In the genomic region with DNA sequence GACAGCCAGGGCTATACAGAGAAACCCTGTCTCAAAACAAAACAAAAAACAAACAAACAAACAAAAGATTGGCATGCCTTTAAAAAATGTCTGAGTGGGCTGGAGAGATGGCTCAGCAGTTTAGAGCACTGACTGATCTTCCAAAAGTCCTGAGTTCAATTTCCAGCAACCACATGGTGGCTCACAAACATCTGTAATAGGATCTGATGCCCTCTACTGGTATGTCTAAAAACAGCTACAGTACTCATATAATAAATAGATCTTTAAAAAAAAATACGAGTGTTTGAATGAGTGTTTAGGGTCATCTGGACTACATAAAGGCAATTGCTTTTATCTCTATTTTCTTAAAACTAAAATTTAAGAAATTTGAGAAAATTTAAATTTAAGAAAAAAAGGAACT, we compare ENCODE assay signal across 12 mouse cellular contexts. TPM values are rescaled to one million over a fixed set of nuclear protein-coding genes. Genes with fewer than 3 reads are reported as not detected.
DNase-seq lines count a peak whose midpoint lies in the region; ATAC-seq and TF ChIP-seq lines count a peak whose summit lies in the region.
"Had no signal": no experiment of that assay in that cellular context is flagged by ENCODE, and none has a peak within 500 bp of the region (broad histone marks: within the 10 kb centered on the region; RNA-seq: fewer than 3 reads in every experiment).

No protein-coding gene starts in this region.

- H3K4me3 ChIP-seq in hindbrain, postnatal 0 days (ENCODE audit: low read length) = no peak overlapping the region
- H3K4me3 ChIP-seq in hindbrain, embryonic 14.5 days (replicated peaks; ENCODE audit: low read length) = no peak overlapping the region
- no peak overlapping the region for H3K4me3 ChIP-seq in midbrain, embryonic 14.5 days (replicated peaks; ENCODE audit: low read depth, low read length)
- no peak overlapping the region for H3K4me3 ChIP-seq in midbrain, embryonic 10.5 days
- H3K4me3 ChIP-seq: limb, embryonic 15.5 days had no signal

- peak; percentile 41 for DNase-seq in hindbrain, postnatal 0 days (ENCODE audit: low spot score)
- DNase-seq in hindbrain, embryonic 14.5 days (ENCODE audit: low spot score) = no peak
- DNase-seq in midbrain, embryonic 14.5 days = peak; percentile 60
- no peak for DNase-seq in midbrain, embryonic 10.5 days (ENCODE audit: low spot score)
- DNase-seq in MN1 (ENCODE audit: low spot score) = peak; percentile 27
- DNase-seq in frontal cortex, postnatal 36 days (ENCODE audit: low spot score in 2 of 2) = no peak
- no peak for DNase-seq in kidney, postnatal 14 days
- DNase-seq: cerebellum, postnatal 25 days; heart, adult 18-20 months; heart, postnatal 36 days had no signal

- TF ChIP-seq CTCF in hindbrain, postnatal 0 days (IDR thresholded peaks at IDR 0.05; ENCODE audit: low read depth) = peak; percentile 46

- WGBS in hindbrain, postnatal 0 days = 52% methylated on average over 1 of the region's 1 CpGs
- 64% methylated on average over 1 of the region's 1 CpGs for WGBS in hindbrain, embryonic 14.5 days
- WGBS in midbrain, embryonic 14.5 days = 77% methylated on average over 1 of the region's 1 CpGs
- WGBS in midbrain, embryonic 10.5 days = 83% methylated on average over 1 of the region's 1 CpGs

- no peaks in the 10 kb centered on the region for H3K4me1 ChIP-seq in hindbrain, postnatal 0 days (ENCODE audit: insufficient read depth, low read length)
- no peaks in the 10 kb centered on the region for H3K4me1 ChIP-seq in hindbrain, embryonic 14.5 days (replicated peaks; ENCODE audit: control insufficient read depth, insufficient read depth, low read length)
- no peaks in the 10 kb centered on the region for H3K4me1 ChIP-seq in midbrain, embryonic 14.5 days (ENCODE audit: control insufficient read depth, insufficient read depth, low read length)
- H3K4me1 ChIP-seq in midbrain, embryonic 10.5 days = peaks cover 15% of the 10 kb centered on the region
- H3K4me1 ChIP-seq: limb, embryonic 15.5 days had no signal

- peaks cover 3% of the 10 kb centered on the region; the same call in 1 of the 2 replicates for H3K36me3 ChIP-seq in hindbrain, postnatal 0 days (ENCODE audit: insufficient read depth, low read length)
- peaks cover 58% of the 10 kb centered on the region for H3K36me3 ChIP-seq in hindbrain, embryonic 14.5 days (replicated peaks; ENCODE audit: control insufficient read depth, insufficient read depth)
- peaks cover 51% of the 10 kb centered on the region for H3K36me3 ChIP-seq in midbrain, embryonic 14.5 days (ENCODE audit: control insufficient read depth, insufficient read depth, low read length)
- peaks cover 78% of the 10 kb centered on the region for H3K36me3 ChIP-seq in midbrain, embryonic 10.5 days

- H3K4me2 ChIP-seq in hindbrain, postnatal 0 days (ENCODE audit: low read depth, low read length) = no peak overlapping the region
- no peak overlapping the region for H3K4me2 ChIP-seq in hindbrain, embryonic 14.5 days (replicated peaks)
- H3K4me2 ChIP-seq in midbrain, embryonic 14.5 days (ENCODE audit: low read length) = no peak overlapping the region
- H3K4me2 ChIP-seq: limb, embryonic 15.5 days had no signal

- H3K9me3 ChIP-seq in hindbrain, postnatal 0 days (ENCODE audit: low read length) = no peaks in the 10 kb centered on the region
- H3K9me3 ChIP-seq in hindbrain, embryonic 14.5 days (ENCODE audit: control insufficient read depth, low read length) = no peaks in the 10 kb centered on the region
- no peaks in the 10 kb centered on the region for H3K9me3 ChIP-seq in midbrain, embryonic 14.5 days (ENCODE audit: control insufficient read depth, low read length)
- H3K9me3 ChIP-seq in midbrain, embryonic 10.5 days (replicated peaks) = no peaks in the 10 kb centered on the region
- H3K9me3 ChIP-seq: limb, embryonic 15.5 days had no signal

- H3K9ac ChIP-seq in hindbrain, postnatal 0 days (replicated peaks; ENCODE audit: low read length) = no peak overlapping the region
- H3K9ac ChIP-seq in hindbrain, embryonic 14.5 days = no peak overlapping the region
- H3K9ac ChIP-seq in midbrain, embryonic 14.5 days (replicated peaks; ENCODE audit: low read length) = no peak overlapping the region
- H3K9ac ChIP-seq: limb, embryonic 15.5 days had no signal

- no peaks in the 10 kb centered on the region for H3K27me3 ChIP-seq in hindbrain, postnatal 0 days (ENCODE audit: insufficient read depth, low read length)
- no peaks in the 10 kb centered on the region for H3K27me3 ChIP-seq in hindbrain, embryonic 14.5 days (ENCODE audit: control insufficient read depth, insufficient read depth, low read length)
- H3K27me3 ChIP-seq in midbrain, embryonic 14.5 days (ENCODE audit: control insufficient read depth, insufficient read depth, low read length) = no peaks in the 10 kb centered on the region
- H3K27me3 ChIP-seq in midbrain, embryonic 10.5 days (ENCODE audit: low read depth, poor library complexity, severe bottlenecking) = no peaks in the 10 kb centered on the region
- H3K27me3 ChIP-seq: limb, embryonic 15.5 days had no signal

- no peak overlapping the region for H3K27ac ChIP-seq in hindbrain, postnatal 0 days
- H3K27ac ChIP-seq in hindbrain, embryonic 14.5 days = no peak overlapping the region
- H3K27ac ChIP-seq in midbrain, embryonic 14.5 days (replicated peaks; ENCODE audit: low read depth, low read length) = no peak overlapping the region
- no peak overlapping the region for H3K27ac ChIP-seq in midbrain, embryonic 10.5 days (replicated peaks)
- H3K27ac ChIP-seq: limb, embryonic 15.5 days had no signal

- no peak for ATAC-seq in hindbrain, postnatal 0 days
- no peak for ATAC-seq in hindbrain, embryonic 14.5 days (ENCODE audit: low FRiP score)
- ATAC-seq in midbrain, embryonic 14.5 days (ENCODE audit: low FRiP score, low TSS enrichment) = no peak
- peak; percentile 44 for ATAC-seq in inflammation-experienced regulatory T-cells, adult 6 months

RNA-seq across cellular contexts. Expression of a gene that starts 45.2 kb away (rescaled TPM):
- 43.3 and 46.3 TPM in 2 replicates for total RNA-seq in hindbrain, postnatal 0 days (2014; rRNA removed)
- 166 and 171 TPM in 2 replicates for polyA plus RNA-seq in hindbrain, postnatal 0 days (2015; fragmentation: Nextera tagmentation; extraction: Ambion mirVana)
- 96.8 and 99.6 TPM in 2 replicates for polyA plus RNA-seq in hindbrain, embryonic 14.5 days (2014; fragmentation: Nextera tagmentation; extraction: Ambion mirVana)
- 107 and 112 TPM in 2 replicates for polyA plus RNA-seq in midbrain, embryonic 14.5 days (2014; fragmentation: Nextera tagmentation; extraction: Ambion mirVana)
- polyA plus RNA-seq in midbrain, embryonic 10.5 days (2016; fragmentation: Nextera tagmentation; extraction: Ambion mirVana) = 112 and 130 TPM in 2 replicates
- polyA plus RNA-seq in inflammation-experienced regulatory T-cells, adult 6 months (2017; shearing (Covaris generic)) = 100 to 1,000 TPM; 447 to 709 (median 528) TPM

Comparison
In these comparisons a context has a peak if more than half of its experiments do, and no peak if none do; other contexts are left out.
1. DNase-seq: peak in hindbrain, postnatal 0 days (single experiment), midbrain, embryonic 14.5 days (single experiment) and MN1 (single experiment); none in hindbrain, embryonic 14.5 days (single experiment), midbrain, embryonic 10.5 days (single experiment), frontal cortex, postnatal 36 days (0 of 2) and kidney, postnatal 14 days (single experiment).